Mouse (Mus musculus) urinary bladder, adult 18-20 months (tissue): ENCODE results near the gene Rec114.
A peak's percentile ranks its signal among the peaks of the same experiment; 100 is the strongest.

Experiments
- DNase-seq, 2 experiments: peaks; one replicate each; pipeline ENCODE4 v3.0.0; 2022; ENCODE audit warnings: low spot score in 2 of 2, mixed read lengths in 2 of 2

The Rec114 gene

GRCm38 (mm10) chr9:58718964-58719363 is 24.8 kb downstream of the Rec114 start:
- no peak for DNase-seq

- DNase-seq = no peak
Measured at GRCm38 (mm10) chr9:58716886-58717285, 26.9 kb downstream of the Rec114 start.

- DNase-seq = no peak
Measured at GRCm38 (mm10) chr9:58710642-58711041, 33.1 kb downstream of the Rec114 start.

- DNase-seq = peak in 1 of 2 experiments; percentile 6
Measured at GRCm38 (mm10) chr9:58709939-58710338, 33.8 kb downstream of the Rec114 start.

GRCm38 (mm10) chr9:58707796-58708195 is 36.0 kb downstream of the Rec114 start:
- no peak for DNase-seq

- no peak for DNase-seq
Measured at GRCm38 (mm10) chr9:58706024-58706423, 37.7 kb downstream of the Rec114 start.

GRCm38 (mm10) chr9:58703766-58704165 is 40.0 kb downstream of the Rec114 start:
- DNase-seq = no peak

GRCm38 (mm10) chr9:58701751-58702150 is 42.0 kb downstream of the Rec114 start:
- DNase-seq = no peak

GRCm38 (mm10) chr9:58698486-58698885 is 45.3 kb downstream of the Rec114 start:
- no peak for DNase-seq

GRCm38 (mm10) chr9:58691471-58691870 is 52.3 kb downstream of the Rec114 start:
- DNase-seq = no peak

- DNase-seq = no peak
Measured at GRCm38 (mm10) chr9:58690701-58691100, 53.1 kb downstream of the Rec114 start.

GRCm38 (mm10) chr9:58688076-58688475 is 55.7 kb downstream of the Rec114 start:
- no peak for DNase-seq

GRCm38 (mm10) chr9:58685290-58685689 is 58.5 kb downstream of the Rec114 start:
- no peak for DNase-seq

- no peak for DNase-seq
Measured at GRCm38 (mm10) chr9:58683372-58683771, 60.4 kb downstream of the Rec114 start.

- no peak for DNase-seq
Measured at GRCm38 (mm10) chr9:58682106-58682505, 61.7 kb downstream of the Rec114 start.

- no peak for DNase-seq
Measured at GRCm38 (mm10) chr9:58681411-58681810, 62.4 kb downstream of the Rec114 start.

- no peak for DNase-seq
Measured at GRCm38 (mm10) chr9:58675371-58675770, 68.4 kb downstream of the Rec114 start.

GRCm38 (mm10) chr9:58674736-58675135 is 69.0 kb downstream of the Rec114 start:
- DNase-seq = no peak

- peak in 1 of 2 experiments; percentile 22 for DNase-seq
Measured at GRCm38 (mm10) chr9:58672474-58672873, 71.3 kb downstream of the Rec114 start.

- DNase-seq = no peak
Measured at GRCm38 (mm10) chr9:58669819-58670218, 73.9 kb downstream of the Rec114 start.

- DNase-seq = no peak
Measured at GRCm38 (mm10) chr9:58669071-58669470, 74.7 kb downstream of the Rec114 start.

GRCm38 (mm10) chr9:58668171-58668570 is 75.6 kb downstream of the Rec114 start:
- no peak for DNase-seq

- no peak for DNase-seq
Measured at GRCm38 (mm10) chr9:58667244-58667643, 76.5 kb downstream of the Rec114 start.

- no peak for DNase-seq
Measured at GRCm38 (mm10) chr9:58666191-58666590, 77.6 kb downstream of the Rec114 start.

- peak; percentile 50 to 76 for DNase-seq
Measured at GRCm38 (mm10) chr9:58665492-58665891, 78.3 kb downstream of the Rec114 start.
